Mouse (Mus musculus) neural tube, embryonic 12.5 days (tissue): ENCODE results near the gene 1700021F05Rik. TPM values are rescaled to one million over a fixed set of nuclear protein-coding genes. Genes with fewer than 3 reads are reported as not detected.

Experiments
- ATAC-seq: fragments of 200-750 bp; cut with Nextera tagmentation; 2 replicates; pipeline ENCODE4 v1.8.0; 2017; ENCODE audit warnings: low read depth, mild to moderate bottlenecking, moderate TSS enrichment, moderate library complexity; ENCODE audit not compliant: low FRiP score
- H3K27ac ChIP-seq: fragments of 300-500 bp; sonication (generic); 2 replicates; pipeline ENCODE4 v1.5.1; 2016
- H3K27me3 ChIP-seq: fragments of 300-500 bp; sonication (generic); replicated peaks from 2 replicates; pipeline ENCODE4 v1.6.1; 2016; ENCODE audit warnings: mild to moderate bottlenecking
- H3K36me3 ChIP-seq: fragments of 300-500 bp; sonication (generic); 2 replicates; pipeline ENCODE4 v1.6.1; 2016; ENCODE audit warnings: mild to moderate bottlenecking
- H3K4me1 ChIP-seq: fragments of 300-500 bp; sonication (generic); 2 replicates; pipeline ENCODE4 v1.6.1; 2016
- H3K4me2 ChIP-seq: fragments of 300-500 bp; sonication (generic); replicated peaks from 2 replicates; pipeline ENCODE4 v1.6.1; 2016; ENCODE audit warnings: mild to moderate bottlenecking
- H3K4me3 ChIP-seq: fragments of 300-500 bp; sonication (generic); 2 replicates; pipeline ENCODE4 v1.5.1; 2016
- H3K9ac ChIP-seq: fragments of 300-500 bp; sonication (generic); 2 replicates; pipeline ENCODE4 v1.6.1; 2016; ENCODE audit warnings: mild to moderate bottlenecking
- H3K9me3 ChIP-seq: fragments of 300-500 bp; sonication (generic); 2 replicates; pipeline ENCODE4 v1.6.1; 2016; ENCODE audit warnings: mild to moderate bottlenecking
- WGBS: fragments of 180-500 bp; shearing (Covaris S2); methylation state at CpG from one replicate; pipeline ENCODE4 v1.1.7; 2016; 5-methylcytosine and 5-hydroxymethylcytosine counted together
- polyA plus RNA-seq: library from polyadenylated mRNA; unstranded; fragments of >200 nt; fragmentation: Nextera tagmentation; extraction: Ambion mirVana; gene quantifications from 2 replicates; pipeline ENCODE4 v1.2.1, GENCODE M21; 2016

1700021F05Rik gene
- polyA plus RNA-seq, 1 experiment from 2014 or later = 59.9 TPM

DNA sequence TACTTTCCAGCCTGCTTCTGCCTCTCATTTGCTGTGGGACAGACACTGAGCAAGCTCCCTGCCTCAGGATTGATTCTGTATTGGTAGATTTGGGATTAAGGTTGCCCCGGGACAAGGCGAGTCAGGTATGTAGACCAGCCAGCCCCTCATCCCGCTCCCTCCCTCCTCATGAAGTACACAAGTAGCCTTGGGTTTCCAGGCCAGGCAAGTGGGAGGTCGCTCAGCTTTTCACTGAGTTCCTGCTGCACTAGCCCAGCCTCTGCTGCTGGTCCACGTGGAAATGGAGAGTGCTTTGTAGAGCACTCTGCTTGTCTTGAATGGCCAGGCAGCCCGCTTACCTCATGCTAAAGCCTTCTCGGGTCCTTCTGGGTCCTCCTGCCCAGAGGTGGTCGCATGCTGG lies 50.8 kb downstream of the 1700021F05Rik start:
- H3K9ac ChIP-seq = no peak overlapping the region
- ATAC-seq = no peak
- WGBS = 86% methylated on average over 8 of the region's 8 CpGs
- no peak overlapping the region for H3K4me2 ChIP-seq
- no peak overlapping the region for H3K4me3 ChIP-seq
- H3K36me3 ChIP-seq = peaks cover 13% of the 10 kb centered on the region
- no peaks in the 10 kb centered on the region for H3K9me3 ChIP-seq
- no peak overlapping the region for H3K27ac ChIP-seq
- H3K4me1 ChIP-seq = peaks cover 9% of the 10 kb centered on the region; the same call in 1 of the 2 replicates
- no peaks in the 10 kb centered on the region for H3K27me3 ChIP-seq

DNA sequence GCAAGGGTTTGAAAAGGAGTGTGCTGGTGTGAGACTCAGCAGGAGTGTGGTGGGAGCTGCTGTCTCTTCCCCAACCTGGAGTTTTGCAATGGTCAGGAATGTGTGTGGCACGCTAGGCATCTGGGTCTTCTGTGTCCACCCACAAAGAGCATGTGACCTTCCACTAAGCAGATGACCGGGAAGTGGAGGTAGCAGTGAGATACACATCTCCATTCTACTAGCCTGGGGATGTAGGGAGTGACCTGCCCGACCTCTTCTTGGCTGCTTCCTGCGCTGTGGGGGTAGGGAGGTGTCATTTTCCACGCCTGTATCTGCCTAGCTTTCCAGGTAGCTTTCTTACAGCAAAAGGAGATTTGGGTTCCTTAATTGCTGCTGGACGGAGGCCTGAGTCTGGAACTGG lies 51.2 kb downstream of the 1700021F05Rik start:
- WGBS = 56% methylated on average over 6 of the region's 6 CpGs
- Histone ChIP-seq H3K4me2 (no peak overlapping the region), H3K27ac (no peak overlapping the region), H3K27me3 (no peaks in the 10 kb centered on the region), H3K9ac (no peak overlapping the region), H3K9me3 (no peaks in the 10 kb centered on the region), H3K4me1 (peaks cover 9% of the 10 kb centered on the region; the same call in 1 of the 2 replicates), H3K4me3 (no peak overlapping the region), H3K36me3 (peaks cover 8% of the 10 kb centered on the region)
- ATAC-seq = no peak

DNA sequence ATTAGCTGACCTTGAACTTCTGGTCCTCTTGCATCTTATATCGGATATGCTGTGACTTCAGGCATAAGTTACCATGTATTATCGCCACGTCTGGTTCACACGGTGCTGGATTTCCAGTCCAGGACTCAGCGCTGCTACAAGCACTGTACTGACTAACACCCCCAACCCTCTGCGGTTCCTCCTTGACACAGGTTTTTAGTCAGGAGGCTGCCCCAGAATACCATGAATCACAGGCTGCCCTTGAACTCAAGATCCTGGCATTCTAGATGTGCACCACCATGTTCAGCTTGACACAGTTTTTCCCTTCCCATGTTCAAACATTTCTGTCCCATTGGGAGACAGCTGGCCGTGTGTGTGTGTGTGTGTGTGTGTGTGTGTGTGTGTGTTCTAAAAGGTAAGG lies 51.7 kb downstream of the 1700021F05Rik start:
- Histone ChIP-seq H3K4me2 (no peak overlapping the region), H3K4me3 (no peak overlapping the region), H3K9ac (no peak overlapping the region), H3K27ac (no peak overlapping the region), H3K27me3 (no peaks in the 10 kb centered on the region), H3K4me1 (peaks cover 9% of the 10 kb centered on the region; the same call in 1 of the 2 replicates), H3K36me3 (peaks cover 4% of the 10 kb centered on the region), H3K9me3 (no peaks in the 10 kb centered on the region)
- no peak for ATAC-seq
- WGBS = 92% methylated on average over 7 of the region's 7 CpGs

DNA sequence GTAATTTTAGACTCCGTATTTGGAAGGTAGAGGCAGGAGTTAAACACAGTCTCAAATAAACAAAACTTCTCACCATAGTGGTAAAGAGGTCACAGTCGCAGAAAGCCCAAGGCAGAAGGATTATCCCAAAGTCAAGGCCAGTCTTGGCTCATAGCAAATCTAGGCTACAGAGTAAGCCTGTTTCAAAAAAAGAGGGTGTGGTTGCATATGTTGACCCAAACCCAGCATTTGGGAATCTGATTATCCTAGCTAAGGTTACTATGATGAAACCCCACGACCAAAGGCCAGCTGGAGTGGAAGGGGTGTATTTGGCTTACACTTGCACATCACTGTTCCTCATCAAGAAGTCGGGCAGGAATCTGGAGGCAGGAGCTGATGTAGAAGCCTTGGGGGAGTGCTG lies 52.5 kb downstream of the 1700021F05Rik start:
- ATAC-seq = no peak
- Histone ChIP-seq H3K4me3 (no peak overlapping the region), H3K9me3 (no peaks in the 10 kb centered on the region), H3K4me2 (no peak overlapping the region), H3K36me3 (no peaks in the 10 kb centered on the region), H3K4me1 (peaks cover 14% of the 10 kb centered on the region), H3K9ac (no peak overlapping the region), H3K27me3 (no peaks in the 10 kb centered on the region), H3K27ac (no peak overlapping the region)
- 90% methylated on average over 4 of the region's 4 CpGs for WGBS

DNA sequence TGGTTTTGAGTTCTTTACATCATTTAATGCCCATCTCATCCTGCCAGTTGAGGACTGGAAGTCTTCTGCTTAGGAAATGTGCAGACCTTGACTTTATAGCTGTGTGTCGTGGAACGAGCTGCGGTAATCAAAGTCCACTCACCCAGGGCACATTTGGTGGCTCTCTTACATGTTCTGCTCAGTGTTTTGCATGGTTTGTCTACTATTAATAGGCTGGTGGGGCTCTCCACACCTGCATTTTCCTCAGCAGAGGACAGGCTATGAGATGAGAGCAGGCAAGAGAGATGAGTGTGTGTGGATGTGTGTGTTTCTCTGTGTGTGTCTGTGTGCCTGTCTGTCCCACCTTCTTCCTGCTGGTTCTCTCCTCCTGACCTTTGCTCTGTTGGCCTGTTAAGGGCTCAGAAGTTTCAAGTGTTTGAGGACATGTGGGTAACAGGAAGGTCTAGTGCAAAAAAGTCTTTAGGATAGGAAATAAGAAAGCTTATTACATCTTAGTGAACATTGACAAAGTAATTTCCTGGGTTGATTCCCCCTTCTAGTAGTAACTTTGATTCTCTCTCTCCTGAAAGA lies 53.3 kb downstream of the 1700021F05Rik start:
- WGBS = 82% methylated on average over 3 of the region's 3 CpGs
- Histone ChIP-seq H3K36me3 (no peaks in the 10 kb centered on the region), H3K9me3 (no peaks in the 10 kb centered on the region), H3K4me3 (no peak overlapping the region), H3K27me3 (no peaks in the 10 kb centered on the region), H3K9ac (no peak overlapping the region), H3K4me2 (no peak overlapping the region), H3K27ac (no peak overlapping the region), H3K4me1 (peaks cover 17% of the 10 kb centered on the region)
- no peak for ATAC-seq

DNA sequence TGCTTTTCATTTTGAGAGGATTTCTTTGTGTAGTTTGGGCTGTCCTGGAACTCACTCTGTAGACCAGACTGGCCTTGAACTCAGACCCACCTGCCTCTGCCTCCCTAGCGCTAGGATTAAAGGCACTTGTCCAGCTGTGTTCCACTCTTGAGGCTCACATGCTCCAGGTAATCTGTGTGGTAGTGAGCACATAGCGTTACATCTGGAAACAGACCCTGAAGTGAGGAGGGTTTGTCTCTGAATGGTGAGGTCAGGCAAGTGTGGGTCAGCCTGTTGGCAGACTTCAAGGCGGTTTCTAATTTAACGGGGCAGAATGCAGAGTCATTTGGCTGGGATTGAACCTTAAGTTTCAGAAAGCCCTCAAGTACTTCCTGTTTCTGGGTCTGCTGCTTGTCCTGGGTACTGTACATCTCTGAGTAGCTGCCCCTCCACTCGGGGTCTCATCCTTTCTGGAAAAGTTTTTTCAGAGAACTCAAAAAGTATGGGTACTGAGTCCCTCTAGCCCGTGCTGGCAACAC lies 55.0 kb downstream of the 1700021F05Rik start:
- no peaks in the 10 kb centered on the region for H3K36me3 ChIP-seq
- H3K27ac ChIP-seq = no peak overlapping the region
- no peak overlapping the region for H3K9ac ChIP-seq
- peaks cover 24% of the 10 kb centered on the region for H3K4me1 ChIP-seq
- 91% methylated on average over 6 of the region's 6 CpGs for WGBS
- no peak for ATAC-seq
- no peak overlapping the region for H3K4me2 ChIP-seq
- no peaks in the 10 kb centered on the region for H3K9me3 ChIP-seq
- no peaks in the 10 kb centered on the region for H3K27me3 ChIP-seq
- no peak overlapping the region for H3K4me3 ChIP-seq

DNA sequence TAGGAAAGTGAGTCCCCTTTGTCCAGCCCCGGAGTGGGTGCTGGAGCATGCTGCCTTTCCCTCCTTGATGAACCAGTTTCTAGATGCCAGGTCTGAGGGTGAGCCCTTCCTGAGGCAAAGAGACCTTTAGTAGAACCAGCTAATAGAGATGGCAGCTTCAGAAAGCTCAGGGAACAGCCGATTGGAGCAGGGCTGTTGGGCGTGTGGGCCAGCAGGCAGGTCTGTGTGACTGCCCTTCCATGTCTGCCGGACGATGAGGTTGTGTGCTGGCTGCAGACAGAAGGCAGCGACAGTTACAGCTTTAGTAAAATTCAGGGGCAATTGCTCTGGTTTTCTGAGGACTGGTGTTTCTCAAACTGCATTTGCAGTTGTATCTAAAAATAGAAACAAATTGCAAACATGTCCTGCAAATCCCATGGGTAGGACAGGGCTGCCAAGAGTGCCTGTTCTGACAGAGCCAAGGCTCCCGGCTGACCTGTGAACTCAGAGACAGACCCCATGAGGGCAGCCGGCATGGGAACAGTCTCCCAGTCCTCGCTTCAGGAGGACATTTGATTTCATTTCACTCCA lies 57.3 kb downstream of the 1700021F05Rik start:
- Histone ChIP-seq H3K4me2 (no peak overlapping the region), H3K27ac (no peak overlapping the region), H3K36me3 (no peaks in the 10 kb centered on the region), H3K4me1 (peaks cover 22% of the 10 kb centered on the region), H3K9me3 (no peaks in the 10 kb centered on the region), H3K27me3 (no peaks in the 10 kb centered on the region), H3K4me3 (no peak overlapping the region), H3K9ac (no peak overlapping the region)
- ATAC-seq = no peak
- 49% methylated on average over 9 of the region's 9 CpGs for WGBS

DNA sequence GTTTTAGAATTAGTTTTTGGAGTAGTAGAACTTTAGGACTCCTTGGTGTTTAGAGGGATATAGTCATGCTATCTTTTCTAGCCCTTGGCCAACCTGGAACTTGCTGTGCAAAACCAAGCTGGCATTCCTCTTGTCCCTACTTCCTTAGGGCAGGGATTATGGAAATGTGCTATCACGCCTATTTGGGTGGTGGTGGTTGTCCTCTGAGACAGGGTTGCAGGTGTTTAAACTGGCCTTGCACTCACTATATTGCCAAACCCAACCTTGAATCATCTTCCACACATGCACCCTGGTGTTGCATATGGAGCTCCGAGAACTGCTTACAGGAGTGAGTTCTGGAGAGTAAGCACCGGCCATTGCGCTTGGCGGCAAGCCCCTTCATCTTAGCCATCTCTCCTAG lies 58.8 kb downstream of the 1700021F05Rik start:
- Histone ChIP-seq H3K27ac (no peak overlapping the region), H3K4me1 (peaks cover 29% of the 10 kb centered on the region), H3K4me3 (no peak overlapping the region), H3K9me3 (no peaks in the 10 kb centered on the region), H3K27me3 (no peaks in the 10 kb centered on the region), H3K9ac (no peak overlapping the region), H3K36me3 (no peaks in the 10 kb centered on the region), H3K4me2 (no peak overlapping the region)
- WGBS = 96% methylated on average over 5 of the region's 5 CpGs
- ATAC-seq = no peak

DNA sequence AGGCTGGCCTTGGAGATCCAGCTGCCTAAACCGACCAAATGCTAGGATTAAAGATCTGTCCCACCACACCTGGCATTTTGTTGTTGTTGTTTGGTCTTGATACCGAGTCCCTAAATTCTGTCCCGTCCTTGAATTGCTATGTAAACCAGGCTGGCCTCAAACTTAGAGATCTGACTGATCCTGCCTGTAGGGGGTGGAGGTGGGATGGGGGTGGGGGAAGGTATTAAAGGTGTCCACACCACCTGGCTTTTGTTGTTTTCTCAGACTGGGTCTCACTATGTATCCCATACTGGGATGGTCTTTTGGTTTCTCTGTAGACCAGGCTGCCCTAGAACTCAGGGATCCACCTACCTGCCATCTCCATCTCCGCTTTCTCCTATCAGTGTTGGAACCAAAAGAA lies 59.6 kb downstream of the 1700021F05Rik start:
- no peak overlapping the region for H3K9ac ChIP-seq
- H3K36me3 ChIP-seq = no peaks in the 10 kb centered on the region
- H3K4me1 ChIP-seq = peaks cover 29% of the 10 kb centered on the region
- H3K9me3 ChIP-seq = no peaks in the 10 kb centered on the region
- no peak overlapping the region for H3K27ac ChIP-seq
- H3K4me3 ChIP-seq = no peak overlapping the region
- no peaks in the 10 kb centered on the region for H3K27me3 ChIP-seq
- 45% methylated on average over 4 of the region's 4 CpGs for WGBS
- ATAC-seq = no peak
- H3K4me2 ChIP-seq = peak overlapping the region; percentile 93

DNA sequence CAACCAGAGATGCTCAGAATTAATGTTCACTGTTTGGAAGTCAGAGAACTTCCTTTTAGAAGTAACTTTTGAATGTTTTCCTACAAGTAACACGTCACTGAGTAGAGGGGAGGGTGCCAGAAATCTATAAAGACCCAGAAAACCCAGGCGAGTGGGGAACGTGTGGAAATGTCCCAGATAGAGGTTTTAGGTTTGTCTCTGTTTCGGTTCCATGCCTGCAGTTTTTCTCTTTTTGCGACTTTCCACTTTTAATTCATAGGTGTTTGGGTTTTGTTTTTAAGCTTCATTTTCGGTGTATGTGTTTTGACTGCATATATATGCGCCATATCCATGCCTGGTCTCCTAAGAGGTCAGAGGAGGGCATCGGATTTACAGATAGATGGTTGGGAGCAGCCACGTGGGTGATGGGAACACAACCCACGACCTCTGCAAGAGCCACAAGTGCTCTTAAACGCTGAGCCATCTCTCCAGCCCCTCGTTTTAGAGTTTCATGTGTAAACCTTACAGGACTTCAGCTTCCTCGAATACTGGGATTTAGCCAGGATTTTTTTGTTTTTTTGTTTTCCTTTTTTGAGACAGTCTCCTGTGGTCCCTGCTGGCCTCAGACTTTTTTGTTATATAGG lies 60.5 kb downstream of the 1700021F05Rik start:
- no peaks in the 10 kb centered on the region for H3K9me3 ChIP-seq
- peak overlapping the region; percentile 96; the same call in 1 of the 2 replicates for H3K27ac ChIP-seq
- ATAC-seq = no peak
- H3K27me3 ChIP-seq = no peaks in the 10 kb centered on the region
- WGBS = 5% methylated on average over 13 of the region's 13 CpGs
- H3K4me3 ChIP-seq = peak overlapping the region; percentile 79
- H3K9ac ChIP-seq = peak overlapping the region; percentile 95
- H3K4me2 ChIP-seq = peak overlapping the region; percentile 93
- H3K4me1 ChIP-seq = peaks cover 29% of the 10 kb centered on the region
- no peaks in the 10 kb centered on the region for H3K36me3 ChIP-seq

DNA sequence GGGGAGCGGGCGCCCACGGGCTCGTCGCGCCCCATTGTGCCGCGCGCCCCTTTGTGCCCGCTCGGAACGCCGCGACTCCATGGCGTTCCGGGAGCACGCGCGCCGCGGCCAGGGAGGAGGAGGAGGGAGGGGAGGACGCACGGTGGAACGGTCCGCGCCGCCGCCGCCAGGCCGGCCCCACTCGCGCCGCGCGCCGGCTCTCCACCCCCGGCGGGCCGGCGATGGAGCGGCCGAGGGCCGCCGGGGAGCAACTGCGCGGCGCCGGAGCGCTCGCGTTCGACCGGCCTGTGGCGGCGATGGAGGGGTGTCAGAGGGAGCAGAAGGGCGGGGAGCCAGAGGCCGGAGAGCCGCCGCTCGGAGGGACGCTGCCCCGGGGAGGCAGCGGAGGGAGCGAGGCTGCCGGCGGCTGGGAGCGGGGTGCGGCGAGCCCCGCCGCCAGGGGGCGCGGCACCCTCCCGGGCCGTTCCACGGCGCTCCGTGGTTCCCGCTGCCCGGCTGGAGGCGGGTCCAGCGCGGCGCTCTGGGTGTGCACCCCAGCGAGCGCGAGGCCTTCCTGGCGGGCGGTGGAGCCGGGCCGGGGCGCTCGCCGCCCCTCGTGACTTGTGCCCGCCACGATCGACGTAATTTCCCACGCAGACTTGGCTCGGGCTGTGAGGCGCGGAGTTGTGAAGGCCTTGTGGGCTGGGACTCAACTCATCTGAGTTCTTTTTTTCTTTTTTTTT lies 61.2 kb downstream of the 1700021F05Rik start:
- Histone ChIP-seq H3K27me3 (no peaks in the 10 kb centered on the region), H3K9ac (peak overlapping the region; percentile 95), H3K4me1 (peaks cover 29% of the 10 kb centered on the region), H3K4me2 (peak overlapping the region; percentile 93), H3K4me3 (peak overlapping the region; percentile 79), H3K36me3 (no peaks in the 10 kb centered on the region), H3K9me3 (no peaks in the 10 kb centered on the region), H3K27ac (peak overlapping the region; percentile 96)
- peak; percentile 81 for ATAC-seq
- under 1% methylated on average over 82 of the region's 103 CpGs for WGBS

DNA sequence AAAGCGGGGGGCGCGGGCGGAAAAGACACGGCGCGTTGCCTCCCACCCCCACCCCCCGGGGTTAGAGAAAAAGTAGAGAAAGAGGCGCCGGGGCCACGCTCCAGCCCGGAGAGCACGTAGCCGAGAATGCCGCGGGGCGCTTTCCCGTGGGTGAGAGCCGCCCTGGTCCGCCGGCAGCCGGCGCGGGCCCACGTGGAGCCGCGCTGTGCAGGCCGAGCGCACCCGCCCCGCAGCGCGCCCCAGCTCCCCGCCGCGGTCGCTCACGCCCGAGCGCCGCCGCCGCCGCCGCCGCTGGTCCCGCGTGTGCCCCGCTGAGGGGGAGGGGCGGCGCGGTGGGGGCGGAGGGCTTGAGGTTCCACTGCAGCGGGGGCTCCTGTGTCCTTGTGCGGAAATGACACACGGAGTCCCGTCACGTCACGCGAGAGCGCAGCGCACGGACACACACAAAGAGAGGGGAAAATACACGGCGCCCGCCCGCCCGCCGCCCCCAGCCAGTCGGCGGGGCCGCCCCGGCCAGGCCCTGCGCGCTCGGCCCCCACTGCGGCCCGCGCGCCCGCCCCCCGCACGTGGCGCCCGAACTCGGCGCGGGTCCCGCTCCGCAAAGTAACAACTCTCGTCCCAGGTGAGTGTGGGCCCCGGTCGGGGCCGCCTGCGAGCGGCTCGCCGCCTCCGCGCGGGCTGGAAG lies 61.9 kb downstream of the 1700021F05Rik start, which contains the start of gene Bend3:
Gene Bend3, plus strand, starts transcription at position 81 of the 685 bp plus-strand sequence.
- Histone ChIP-seq H3K9me3 (no peaks in the 10 kb centered on the region), H3K9ac (peak within 1 kb of the TSS; percentile 95), H3K27ac (peak within 1 kb of the TSS; percentile 96), H3K4me3 (peak within 1 kb of the TSS; percentile 79), H3K27me3 (no peaks in the 10 kb centered on the region), H3K4me2 (peak within 1 kb of the TSS; percentile 93), H3K4me1 (peaks cover 29% of the 10 kb centered on the region), H3K36me3 (no peaks in the 10 kb centered on the region)
- WGBS = under 1% methylated on average over 60 of the region's 101 CpGs
- ATAC-seq = peak; percentile 65
